Mouse (Mus musculus) adrenal gland, adult 2 months (tissue): ENCODE measurements around the gene Tgfb2. TPM values are rescaled to one million over a fixed set of nuclear protein-coding genes. Genes with fewer than 3 reads are reported as not detected.

Experiments used
- DNase-seq: peaks from one replicate; pipeline ENCODE4 v3.0.0; 2021
- long read RNA-seq: library from polyadenylated mRNA; stranded (forward); transcript quantifications from one replicate; pipeline ENCODE4 v2.0.0, GENCODE M21; 2021
- polyA plus RNA-seq: library from polyadenylated mRNA; depleted of rRNA; stranded (reverse); fragments of >200 nt; gene quantifications from 2 replicates; pipeline ENCODE4 v1.2.3, GENCODE M21; 2012; rRNA removed
- total RNA-seq, 2 experiments: library from RNA; stranded (reverse); gene quantifications; 2 replicates each; pipeline ENCODE4 v1.2.3; 2021

Gene Tgfb2
- total RNA-seq: 1 to 10 TPM; 1.7 to 2.6 TPM
- 0.95 and 1.1 TPM in 2 replicates for polyA plus RNA-seq
- long read RNA-seq, full-length matches to known transcripts: 1 of 1 reads
- long read RNA-seq, partial matches to known transcripts: 0 of 1 reads
- long read RNA-seq, other reads (novel, unspliced or antisense): 0 of 1 reads

- no peak for DNase-seq
These were observed at the start of gene Tgfb2 for GRCm38 (mm10) chr1:186705915-186706248. Gene Tgfb2, minus strand, starts transcription at chr1:186705989.

GRCm38 (mm10) chr1:186749675-186750283 lies 44.0 kb upstream of the Tgfb2 start:
- no peak for DNase-seq

GRCm38 (mm10) chr1:186748724-186749653 lies 43.2 kb upstream of the Tgfb2 start, which contains the start of gene Rrp15:
Gene Rrp15, minus strand, starts transcription at chr1:186749358.
- DNase-seq: peak; percentile 87

GRCm38 (mm10) chr1:186739828-186740227 lies 34.0 kb upstream of the Tgfb2 start:
- no peak for DNase-seq

GRCm38 (mm10) chr1:186735537-186735936 lies 29.7 kb upstream of the Tgfb2 start:
- no peak for DNase-seq

GRCm38 (mm10) chr1:186733052-186733451 lies 27.3 kb upstream of the Tgfb2 start:
- DNase-seq: no peak

- DNase-seq: no peak
These were observed 23.0 kb upstream of the Tgfb2 start for GRCm38 (mm10) chr1:186728778-186729177.

GRCm38 (mm10) chr1:186726117-186726516 lies 20.3 kb upstream of the Tgfb2 start:
- DNase-seq: no peak

GRCm38 (mm10) chr1:186722299-186722698 lies 16.5 kb upstream of the Tgfb2 start:
- no peak for DNase-seq

GRCm38 (mm10) chr1:186721846-186722245 lies 16.1 kb upstream of the Tgfb2 start:
- DNase-seq: peak; percentile 76

- DNase-seq: no peak
These were observed 15.4 kb upstream of the Tgfb2 start for GRCm38 (mm10) chr1:186721166-186721565.

- no peak for DNase-seq
These were observed 13.9 kb upstream of the Tgfb2 start for GRCm38 (mm10) chr1:186719708-186720107.

GRCm38 (mm10) chr1:186718881-186719280 lies 13.1 kb upstream of the Tgfb2 start:
- DNase-seq: no peak

GRCm38 (mm10) chr1:186714980-186715896 lies 9.4 kb upstream of the Tgfb2 start:
- no peak for DNase-seq

- DNase-seq: no peak
These were observed 8.4 kb upstream of the Tgfb2 start for GRCm38 (mm10) chr1:186714215-186714614.

- no peak for DNase-seq
These were observed 7.1 kb upstream of the Tgfb2 start for GRCm38 (mm10) chr1:186712802-186713471.

GRCm38 (mm10) chr1:186705203-186705914 lies 430 bp downstream of the Tgfb2 start:
- DNase-seq: peak; percentile 79

GRCm38 (mm10) chr1:186703980-186704701 lies 1.6 kb downstream of the Tgfb2 start:
- peak; percentile 45 for DNase-seq

GRCm38 (mm10) chr1:186703256-186703979 lies 2.4 kb downstream of the Tgfb2 start:
- DNase-seq: no peak
